Mouse (Mus musculus): ENCODE data around the gene Tmem59l.

The Tmem59l gene

GRCm38 (mm10) chr8:70487993-70488796 lies 1.0 kb upstream of the Tmem59l start:
- no peak for DNase-seq

- DNase-seq: no peak
Measured at GRCm38 (mm10) chr8:70486191-70486681, 922 bp downstream of the Tmem59l start.

- DNase-seq: no peak
Measured at GRCm38 (mm10) chr8:70482943-70483342, 4.2 kb downstream of the Tmem59l start.

- DNase-seq: no peak
Measured at GRCm38 (mm10) chr8:70481908-70482307, 5.2 kb downstream of the Tmem59l start.

GRCm38 (mm10) chr8:70477269-70477982 lies 9.7 kb downstream of the Tmem59l start:
- DNase-seq: peak in 1 of 2 experiments; percentile 44

DNA sequence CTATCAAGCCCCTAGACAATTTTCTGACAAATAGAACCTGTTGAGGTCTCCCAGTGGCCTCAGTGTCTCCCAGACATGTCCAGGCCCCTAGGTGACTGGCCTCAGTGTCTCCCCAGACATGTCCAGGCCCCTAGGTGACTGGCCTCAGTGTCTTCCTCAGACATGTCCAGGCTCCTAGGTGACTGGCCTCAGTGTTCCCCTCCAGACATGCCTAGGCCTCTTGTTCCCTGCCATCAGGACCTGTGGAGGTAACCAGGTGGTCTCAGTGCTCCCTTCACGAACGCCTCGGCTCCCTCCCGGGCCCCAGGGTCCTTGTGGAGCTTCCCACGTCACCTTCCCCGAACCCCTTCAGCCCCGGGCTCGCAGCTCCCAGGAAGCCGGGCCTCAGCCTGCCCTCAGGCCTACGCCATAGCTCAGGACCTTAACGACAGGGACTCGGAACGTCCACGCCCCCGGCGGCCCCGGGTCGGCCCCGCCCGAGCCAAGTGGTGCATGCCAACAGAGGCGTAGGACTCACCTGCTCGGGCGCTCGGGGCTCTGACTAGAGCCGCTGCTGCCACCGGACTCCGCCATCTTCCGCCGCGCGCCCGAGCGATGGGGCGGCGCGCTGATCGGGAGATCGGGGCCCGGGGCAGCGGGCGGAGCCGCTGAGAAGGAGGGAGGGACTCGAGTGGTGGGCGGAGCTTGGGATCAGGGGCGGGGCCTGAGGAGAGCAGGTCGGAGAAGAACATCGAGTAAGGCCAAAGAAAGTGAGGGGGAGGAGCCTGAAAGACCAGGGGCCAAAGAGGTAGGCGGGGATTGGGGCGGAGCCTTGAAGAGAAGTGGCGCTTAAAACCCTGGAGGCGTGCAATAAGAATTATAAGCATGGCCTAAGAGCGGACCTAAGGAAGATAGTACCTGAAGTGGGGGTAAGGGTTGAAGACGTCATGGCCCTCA lies 10.6 kb downstream of the Tmem59l start, which contains the start of gene Klhl26:
Gene Klhl26 (minus strand): TSS at position 636 of the 936 bp plus-strand sequence.
- DNase-seq: peak; percentile 97 to 98

DNA sequence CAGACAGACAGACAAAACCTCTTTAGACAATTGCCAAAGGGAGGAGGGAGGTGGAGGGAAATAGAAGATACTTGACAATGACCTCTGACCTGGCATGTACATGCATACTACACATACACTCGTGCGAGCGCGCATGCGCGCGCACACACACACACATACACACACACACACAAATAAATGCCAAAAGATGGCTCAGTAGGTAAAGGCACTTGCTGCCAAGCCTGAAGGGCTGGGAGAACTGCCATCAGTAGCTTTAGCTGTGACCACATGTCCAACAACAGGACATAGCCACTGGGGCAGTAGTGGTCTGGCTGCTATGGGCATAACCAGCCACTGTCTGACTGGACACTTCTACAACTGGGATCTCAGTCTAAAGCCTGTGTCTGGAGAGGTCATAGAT lies 15.3 kb downstream of the Tmem59l start:
- DNase-seq: no peak

DNA sequence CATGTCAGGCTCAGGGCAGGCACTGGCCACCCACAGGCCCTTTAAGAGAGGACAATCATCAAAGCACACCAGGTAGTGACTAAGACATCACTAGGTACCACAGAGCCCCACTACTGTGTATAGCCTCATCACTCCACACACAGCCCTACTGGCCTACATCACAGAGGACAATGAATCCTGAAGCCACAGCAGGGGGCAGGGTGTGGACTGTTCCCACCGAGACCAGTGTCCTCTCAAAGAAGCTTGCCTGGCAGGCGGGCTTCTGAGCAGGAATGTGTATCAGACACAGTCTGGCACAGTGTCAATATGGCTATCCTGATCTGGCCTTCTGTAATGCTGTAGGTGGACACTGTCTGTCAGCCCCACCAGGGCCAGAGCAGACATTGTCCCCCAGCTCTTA lies 17.2 kb downstream of the Tmem59l start:
- no peak for DNase-seq

GRCm38 (mm10) chr8:70469295-70469916 lies 17.8 kb downstream of the Tmem59l start:
- DNase-seq: no peak

- DNase-seq: no peak
Measured at GRCm38 (mm10) chr8:70468733-70469132, 18.4 kb downstream of the Tmem59l start.

- DNase-seq: no peak
Measured at GRCm38 (mm10) chr8:70467907-70468306, 19.3 kb downstream of the Tmem59l start.

DNA sequence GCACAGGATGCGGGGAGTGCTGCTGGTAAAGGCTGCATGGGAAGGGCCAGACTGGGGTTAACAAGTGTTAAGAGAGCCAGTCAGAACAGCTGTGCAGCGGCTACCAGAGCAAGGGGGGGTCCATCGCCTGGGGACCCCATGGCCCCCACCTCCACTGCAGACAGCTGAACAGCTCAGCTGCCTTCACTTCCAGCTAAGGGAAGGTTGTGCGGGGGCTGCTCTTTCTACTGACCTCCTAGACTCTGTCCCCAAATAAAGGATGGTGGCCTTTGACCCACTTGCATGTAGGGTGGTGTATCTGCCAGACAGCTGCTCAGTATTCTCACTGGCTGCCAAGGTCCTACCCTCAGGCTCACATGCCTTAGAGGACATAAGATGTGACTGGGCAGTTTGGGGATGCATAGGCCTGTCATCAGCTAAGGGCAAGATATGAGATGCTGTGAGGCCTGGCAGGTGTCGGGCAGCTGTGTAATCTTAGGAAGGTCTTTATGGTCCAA lies 19.9 kb downstream of the Tmem59l start:
- no peak for DNase-seq

GRCm38 (mm10) chr8:70466771-70467170 lies 20.4 kb downstream of the Tmem59l start:
- peak in 1 of 2 experiments; percentile 21 for DNase-seq

DNA sequence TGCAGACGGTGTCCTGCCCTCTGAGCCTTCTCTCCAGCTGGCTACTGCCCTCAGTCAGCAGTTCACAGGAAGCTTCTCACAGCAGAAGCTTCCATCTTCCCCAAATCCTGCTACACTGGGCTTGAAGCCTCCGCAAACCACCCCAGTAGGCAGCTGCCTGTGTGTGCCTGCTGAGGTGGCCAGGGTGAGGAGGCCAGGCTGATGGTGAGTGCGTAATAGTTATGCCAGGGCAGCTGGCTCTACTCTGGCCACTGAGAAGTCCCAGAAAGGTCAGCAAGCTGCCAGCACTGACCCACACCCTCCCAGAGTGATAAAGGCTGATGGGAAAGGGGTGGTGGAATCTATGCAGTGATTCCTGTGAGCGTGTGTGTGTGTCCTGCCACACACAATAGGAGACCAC lies 20.9 kb downstream of the Tmem59l start:
- no peak for DNase-seq

DNA sequence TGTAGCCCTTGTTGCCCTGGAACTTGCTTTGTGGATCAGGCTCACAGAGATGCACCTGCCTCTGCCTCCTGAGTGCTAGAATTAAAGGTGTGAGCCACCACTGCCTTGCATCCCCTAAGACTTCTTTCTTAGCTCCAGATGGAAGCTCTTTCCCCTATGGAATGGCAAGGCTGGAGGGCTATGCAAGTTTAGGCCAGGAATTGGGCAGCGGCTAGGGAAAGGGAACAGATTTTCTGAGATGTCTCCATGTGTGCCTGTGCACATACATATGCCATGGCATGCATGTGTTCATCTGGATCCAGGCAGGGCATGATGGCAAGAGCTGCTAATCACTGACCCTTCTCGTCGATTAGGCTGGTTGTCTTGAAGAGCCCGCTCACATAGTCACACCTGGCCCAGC lies 21.5 kb downstream of the Tmem59l start:
- DNase-seq: no peak

- DNase-seq: no peak
Measured at GRCm38 (mm10) chr8:70464162-70464561, 23.0 kb downstream of the Tmem59l start.

DNA sequence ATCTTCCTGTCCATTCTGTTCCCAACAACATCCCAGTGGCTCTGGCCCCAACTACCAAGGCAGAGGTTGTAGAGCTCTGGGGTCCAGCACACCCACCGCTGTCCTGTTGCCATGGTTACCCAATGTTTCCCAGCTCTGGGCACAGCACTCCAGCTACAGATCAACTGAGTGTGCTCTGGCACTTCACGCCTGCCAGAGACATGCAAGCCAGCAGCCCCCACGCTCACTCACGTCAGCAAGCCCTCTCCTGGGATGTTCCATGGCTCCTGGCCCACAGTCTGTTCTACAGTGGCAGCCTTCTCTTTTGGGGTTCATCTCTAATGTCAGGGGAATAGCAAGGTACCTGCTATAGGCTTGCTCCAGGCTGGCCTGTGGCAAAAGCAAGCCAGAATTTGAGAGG lies 23.9 kb downstream of the Tmem59l start:
- no peak for DNase-seq

- no peak for DNase-seq
Measured at GRCm38 (mm10) chr8:70462516-70462813, 24.7 kb downstream of the Tmem59l start.

DNA sequence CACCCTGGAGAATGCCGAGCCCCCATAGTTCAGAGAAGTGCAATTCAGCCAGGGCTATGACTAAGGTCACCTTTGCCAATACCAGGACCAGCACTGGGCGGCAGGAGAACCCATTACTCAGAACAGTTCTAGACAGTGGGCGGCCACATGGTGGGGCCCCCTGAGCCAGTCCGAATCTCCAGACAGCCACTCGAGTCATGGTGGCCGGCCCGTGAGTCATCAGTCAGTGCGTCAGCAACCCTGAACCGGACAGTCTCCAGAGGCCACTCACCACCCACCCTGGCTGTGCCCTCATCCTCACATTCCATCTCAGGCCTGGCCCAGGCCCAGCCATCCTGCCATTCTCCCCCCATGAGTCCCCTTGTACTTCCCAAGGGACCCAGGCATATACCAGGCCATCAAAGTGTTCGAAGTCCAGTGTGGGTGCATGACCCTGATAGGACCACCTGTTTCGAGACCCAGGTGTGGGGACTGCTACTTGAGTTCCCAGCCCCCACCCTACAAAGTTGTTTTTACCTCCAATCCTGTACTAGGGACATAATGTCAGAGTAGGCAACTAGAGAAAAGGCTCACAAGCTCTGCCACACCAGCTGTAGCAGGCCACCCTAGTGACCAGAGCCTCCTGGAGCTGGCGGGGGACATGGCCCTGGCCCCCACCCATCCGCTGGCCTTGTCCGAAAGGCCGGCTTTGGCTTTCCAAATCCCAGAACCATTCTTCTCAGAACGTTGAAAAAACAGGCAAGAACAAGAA lies 25.2 kb downstream of the Tmem59l start:
- DNase-seq: no peak

DNA sequence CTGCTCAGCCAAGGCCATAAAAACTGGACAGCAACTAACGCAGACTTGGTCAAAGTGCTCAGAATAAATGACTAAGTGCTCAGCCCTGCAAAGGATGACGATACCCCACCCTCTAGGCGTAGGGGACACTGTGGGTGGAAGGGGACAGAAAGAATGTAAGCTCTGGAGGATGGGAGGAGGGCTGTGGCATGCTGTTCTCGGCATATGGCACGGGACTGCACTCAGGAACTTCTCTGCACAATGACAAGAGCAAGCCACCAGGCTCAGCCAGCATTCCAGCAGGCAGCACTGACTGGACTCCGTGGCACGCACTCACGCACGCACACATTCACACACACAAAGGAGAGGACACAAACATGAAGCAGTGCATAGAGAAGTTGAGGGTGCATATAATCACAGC lies 26.6 kb downstream of the Tmem59l start:
- DNase-seq: no peak

- DNase-seq: no peak
Measured at GRCm38 (mm10) chr8:70460199-70460598, 27.0 kb downstream of the Tmem59l start.

DNA sequence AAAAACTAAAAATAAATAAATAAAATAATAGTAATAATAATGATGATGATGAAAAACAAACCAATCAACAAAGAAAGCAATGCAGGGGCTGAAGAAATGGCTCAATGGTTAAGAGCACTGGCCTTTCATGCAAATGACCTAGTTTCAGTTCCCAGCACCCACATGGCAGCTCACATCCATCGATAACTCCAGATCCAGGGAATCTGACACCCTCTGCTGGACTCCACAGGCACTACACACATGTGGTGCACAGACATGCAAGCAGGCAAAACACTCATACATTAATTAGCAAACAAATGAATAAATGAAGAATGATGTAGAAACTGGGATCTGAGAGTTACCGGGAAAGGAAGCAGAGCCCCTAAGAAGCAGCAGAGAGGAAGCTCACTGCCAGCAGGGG lies 27.5 kb downstream of the Tmem59l start:
- no peak for DNase-seq

Measured in kidney, adult 8-10 months (tissue).